Mouse (Mus musculus): ENCODE measurements around the gene C2cd2l.

C2cd2l gene

DNA sequence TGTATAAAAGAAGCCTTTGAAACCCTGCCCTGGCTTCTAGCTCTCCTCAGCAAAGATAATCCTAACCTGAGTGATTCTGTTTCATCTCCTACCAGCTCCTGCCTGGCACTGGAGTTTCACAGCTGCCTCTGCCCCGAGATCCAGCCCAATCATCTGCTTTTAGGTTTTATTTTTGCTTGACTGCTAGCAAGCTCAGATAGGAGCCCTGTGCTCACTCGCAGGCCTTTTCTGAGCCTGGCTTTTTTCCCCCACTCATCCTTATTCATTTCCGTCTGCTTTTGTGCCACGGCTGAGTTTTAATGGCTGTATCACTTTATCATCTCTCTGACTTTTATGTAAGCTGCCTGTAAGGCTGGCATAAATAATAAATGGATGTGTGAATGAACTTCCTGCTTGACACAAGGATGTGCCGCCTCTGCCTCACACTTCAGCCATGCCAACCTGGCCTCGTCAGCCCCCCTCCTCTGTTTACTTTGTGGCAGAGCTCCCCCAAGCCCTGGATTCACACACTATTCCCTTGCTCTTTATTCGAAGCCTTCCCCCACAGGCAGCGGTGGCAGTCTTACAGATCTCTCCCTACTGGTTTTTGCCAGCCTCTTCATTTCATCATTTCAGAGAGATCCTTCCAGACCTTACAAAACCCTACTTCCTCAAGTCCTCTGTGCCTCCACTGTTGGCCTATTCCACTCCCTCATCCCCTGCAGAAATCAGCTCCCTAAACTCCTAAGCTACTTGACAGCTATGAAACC lies 53.4 kb downstream of the C2cd2l start:
- peak; percentile 53 for DNase-seq (ENCODE audit: low read depth)

DNA sequence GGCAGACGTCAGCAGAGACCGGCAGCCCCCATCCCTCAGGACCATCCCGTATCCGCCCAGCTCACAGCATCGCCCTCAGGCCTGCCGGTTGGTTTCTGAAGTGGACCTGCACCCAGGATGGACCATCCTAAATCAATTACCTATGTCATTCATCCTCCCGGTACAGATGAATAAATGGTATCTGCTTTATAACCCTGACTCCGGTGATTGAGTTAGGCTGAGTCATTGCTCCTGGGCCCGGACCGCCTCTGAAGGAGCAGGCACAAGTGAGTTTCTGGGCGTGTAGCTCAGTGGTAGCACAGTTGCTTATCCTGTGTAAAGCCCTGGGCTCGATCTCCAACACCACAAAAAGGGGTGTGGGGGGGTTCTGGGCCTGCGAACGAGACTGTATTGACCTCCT lies 58.7 kb downstream of the C2cd2l start:
- no peak for DNase-seq (ENCODE audit: low read depth)
